Mouse (Mus musculus): ENCODE data around the gene Tldc2.

GRCm38 (mm10) chr2:157065879-157066226 lies 21.0 kb upstream of the Tldc2 start:
- TF ChIP-seq CTCF (IDR thresholded peaks at IDR 0.05; ENCODE audit: borderline replicate concordance, insufficient read depth, low read depth, low read length) (no peak), POLR2A (IDR thresholded peaks at IDR 0.05; ENCODE audit: borderline replicate concordance, insufficient read depth, low read length) (no peak)
